Comparison of ENCODE assay signal across 30 mouse cellular contexts in genomic region chr9:47866001-47866400, GRCm38 (mm10).
DNase-seq lines count a peak whose midpoint lies in the region; ATAC-seq lines count a peak whose summit lies in the region.
"Had no signal": no experiment of that assay in that cellular context is flagged by ENCODE, and none has a peak within 500 bp of the region (broad histone marks: within the 10 kb centered on the region; RNA-seq: fewer than 3 reads in every experiment).

No protein-coding gene starts in this region.

- no peak for ATAC-seq in forebrain, embryonic 11.5 days (replicated peaks; ENCODE audit: low FRiP score)
- no peak for ATAC-seq in neural tube, embryonic 13.5 days (ENCODE audit: low read depth)
- ATAC-seq in limb, embryonic 11.5 days (ENCODE audit: insufficient number of reproducible peaks, low FRiP score, low TSS enrichment, low read depth), result no peak
- ATAC-seq: forebrain, embryonic 16.5 days; hindbrain, embryonic 16.5 days; lung, postnatal 0 days; midbrain, embryonic 15.5 days; Patski had no signal

- 39% methylated on average over 1 of the region's 1 CpGs for WGBS in forebrain, embryonic 10.5 days
- WGBS in forebrain, embryonic 11.5 days, result 56% methylated on average over 1 of the region's 1 CpGs
- WGBS in neural tube, embryonic 13.5 days, result 15% methylated on average over 1 of the region's 1 CpGs
- 7% methylated on average over 1 of the region's 1 CpGs for WGBS in limb, embryonic 11.5 days

- 0 out of 2 replicates have a peak overlapping the region, but pooled peaks have one; percentile 40 for H3K27ac ChIP-seq in forebrain, embryonic 10.5 days
- H3K27ac ChIP-seq in forebrain, embryonic 11.5 days (ENCODE audit: low read depth, low read length), result no peak overlapping the region
- 0 out of 2 replicates have a peak overlapping the region, but pooled peaks have one; percentile 10 for H3K27ac ChIP-seq in neural tube, embryonic 13.5 days (replicated peaks)
- H3K27ac ChIP-seq in limb, embryonic 11.5 days (replicated peaks; ENCODE audit: low read depth, low read length), result no peak overlapping the region
- H3K27ac ChIP-seq: embryonic facial prominence, embryonic 12.5 days; heart, adult 2 months; kidney, embryonic 15.5 days; limb, embryonic 15.5 days; liver, embryonic 13.5 days; midbrain, embryonic 15.5 days; stomach, embryonic 15.5 days had no signal

- H3K4me2 ChIP-seq in forebrain, embryonic 11.5 days (ENCODE audit: low read depth, low read length, severe bottlenecking), result no peak overlapping the region
- H3K4me2 ChIP-seq in neural tube, embryonic 13.5 days, result no peak overlapping the region
- no peak overlapping the region for H3K4me2 ChIP-seq in limb, embryonic 11.5 days (ENCODE audit: low read depth, severe bottlenecking)
- H3K4me2 ChIP-seq: embryonic facial prominence, embryonic 12.5 days; heart, embryonic 12.5 days; kidney, embryonic 15.5 days; limb, embryonic 15.5 days; liver, embryonic 13.5 days; midbrain, embryonic 15.5 days; stomach, embryonic 15.5 days had no signal

- H3K4me3 ChIP-seq in forebrain, embryonic 10.5 days, result no peak overlapping the region
- H3K4me3 ChIP-seq in forebrain, embryonic 11.5 days (ENCODE audit: low read depth, low read length), result no peak overlapping the region
- no peak overlapping the region for H3K4me3 ChIP-seq in neural tube, embryonic 13.5 days
- no peak overlapping the region for H3K4me3 ChIP-seq in limb, embryonic 11.5 days (ENCODE audit: low read depth, low read length)
- H3K4me3 ChIP-seq: embryonic facial prominence, embryonic 12.5 days; heart, adult 2 months; heart, embryonic 12.5 days; kidney, embryonic 15.5 days; limb, embryonic 15.5 days; liver, embryonic 13.5 days; midbrain, embryonic 10.5 days; midbrain, embryonic 15.5 days; stomach, embryonic 15.5 days had no signal

- H3K36me3 ChIP-seq in forebrain, embryonic 10.5 days (replicated peaks), result no peaks in the 10 kb centered on the region
- H3K36me3 ChIP-seq in forebrain, embryonic 11.5 days (ENCODE audit: control insufficient read depth, insufficient read depth, low read length), result no peaks in the 10 kb centered on the region
- H3K36me3 ChIP-seq in neural tube, embryonic 13.5 days, result no peaks in the 10 kb centered on the region
- no peaks in the 10 kb centered on the region for H3K36me3 ChIP-seq in limb, embryonic 11.5 days (ENCODE audit: control insufficient read depth, insufficient read depth, low read length)
- H3K36me3 ChIP-seq: embryonic facial prominence, embryonic 12.5 days; heart, embryonic 12.5 days; kidney, embryonic 15.5 days; limb, embryonic 15.5 days; liver, embryonic 13.5 days; midbrain, embryonic 10.5 days; midbrain, embryonic 15.5 days; stomach, embryonic 15.5 days had no signal

- no peak for DNase-seq in forebrain, embryonic 10.5 days (ENCODE audit: extremely low spot score, low spot score)
- DNase-seq in forebrain, embryonic 11.5 days (ENCODE audit: low spot score), result no peak
- DNase-seq in neural tube, embryonic 10.5 days (ENCODE audit: extremely low spot score, low spot score), result no peak
- peak; percentile 51 for DNase-seq in limb, embryonic 11.5 days (ENCODE audit: low spot score)
- no peak for DNase-seq in right cerebral cortex, postnatal 4 days
- DNase-seq in testis, postnatal 10 days (ENCODE audit: low spot score), result no peak
- DNase-seq: adrenal gland, postnatal 10 days; cerebellum, adult 11 months; cerebellum, adult 9-10 months; cerebellum, postnatal 36 days; heart, adult 2 months; kidney, adult 18-20 months; layer of hippocampus, adult 9-11 months; liver, embryonic 13.5 days; lung, adult 18-20 months; retina, postnatal 1 day; right cerebral cortex, postnatal 14 days; thymus, postnatal 25 days had no signal

- H3K9me3 ChIP-seq in forebrain, embryonic 10.5 days, result no peaks in the 10 kb centered on the region
- no peaks in the 10 kb centered on the region for H3K9me3 ChIP-seq in forebrain, embryonic 11.5 days (ENCODE audit: control insufficient read depth, low read length)
- no peaks in the 10 kb centered on the region for H3K9me3 ChIP-seq in neural tube, embryonic 13.5 days
- H3K9me3 ChIP-seq in limb, embryonic 11.5 days (ENCODE audit: control insufficient read depth, low read length), result no peaks in the 10 kb centered on the region
- H3K9me3 ChIP-seq: embryonic facial prominence, embryonic 12.5 days; heart, embryonic 12.5 days; kidney, embryonic 15.5 days; limb, embryonic 15.5 days; liver, embryonic 13.5 days; midbrain, embryonic 10.5 days; midbrain, embryonic 15.5 days; stomach, embryonic 15.5 days had no signal

- no peak overlapping the region for H3K9ac ChIP-seq in forebrain, embryonic 11.5 days (ENCODE audit: low read length)
- H3K9ac ChIP-seq in neural tube, embryonic 13.5 days, result no peak overlapping the region
- no peak overlapping the region for H3K9ac ChIP-seq in limb, embryonic 11.5 days (ENCODE audit: low read length)
- H3K9ac ChIP-seq: embryonic facial prominence, embryonic 12.5 days; heart, embryonic 12.5 days; kidney, embryonic 15.5 days; limb, embryonic 15.5 days; liver, embryonic 13.5 days; midbrain, embryonic 15.5 days; stomach, embryonic 15.5 days had no signal

- peaks cover 43% of the 10 kb centered on the region for H3K4me1 ChIP-seq in forebrain, embryonic 10.5 days
- no peaks in the 10 kb centered on the region for H3K4me1 ChIP-seq in forebrain, embryonic 11.5 days (replicated peaks; ENCODE audit: control insufficient read depth, insufficient read depth, low read length)
- H3K4me1 ChIP-seq in neural tube, embryonic 13.5 days (replicated peaks), result peaks cover 21% of the 10 kb centered on the region
- H3K4me1 ChIP-seq in limb, embryonic 11.5 days (ENCODE audit: control insufficient read depth, insufficient read depth, low read length), result peaks cover 26% of the 10 kb centered on the region
- H3K4me1 ChIP-seq: liver, embryonic 13.5 days; midbrain, embryonic 15.5 days; stomach, embryonic 15.5 days had no signal

- H3K27me3 ChIP-seq in forebrain, embryonic 10.5 days (ENCODE audit: poor library complexity, severe bottlenecking), result peaks cover 76% of the 10 kb centered on the region
- no peaks in the 10 kb centered on the region for H3K27me3 ChIP-seq in forebrain, embryonic 11.5 days (ENCODE audit: control insufficient read depth, insufficient read depth, low read length)
- H3K27me3 ChIP-seq in neural tube, embryonic 13.5 days, result no peaks in the 10 kb centered on the region
- no peaks in the 10 kb centered on the region for H3K27me3 ChIP-seq in limb, embryonic 11.5 days (ENCODE audit: control insufficient read depth, insufficient read depth, low read length)
- H3K27me3 ChIP-seq: embryonic facial prominence, embryonic 12.5 days; limb, embryonic 15.5 days; liver, embryonic 13.5 days; midbrain, embryonic 15.5 days; Patski; stomach, embryonic 15.5 days had no signal

Comparison
In these comparisons a context has a peak if more than half of its experiments do, and no peak if none do; other contexts are left out.
1. H3K27ac ChIP-seq: peak in forebrain, embryonic 10.5 days (single experiment) and neural tube, embryonic 13.5 days (single experiment); none in forebrain, embryonic 11.5 days (single experiment) and limb, embryonic 11.5 days (single experiment).